Mouse (Mus musculus) CD4-positive helper T cell, adult 2 months (primary cell): ENCODE results near the gene Ahr.
A peak's percentile ranks its signal among the peaks of the same experiment; 100 is the strongest.

ENCODE experiments used
- DNase-seq: peaks from one replicate; pipeline ENCODE4 v3.0.0-alpha.2; 2012; ENCODE audit warnings: low read depth, missing footprints, low spot score

Gene Ahr

DNA sequence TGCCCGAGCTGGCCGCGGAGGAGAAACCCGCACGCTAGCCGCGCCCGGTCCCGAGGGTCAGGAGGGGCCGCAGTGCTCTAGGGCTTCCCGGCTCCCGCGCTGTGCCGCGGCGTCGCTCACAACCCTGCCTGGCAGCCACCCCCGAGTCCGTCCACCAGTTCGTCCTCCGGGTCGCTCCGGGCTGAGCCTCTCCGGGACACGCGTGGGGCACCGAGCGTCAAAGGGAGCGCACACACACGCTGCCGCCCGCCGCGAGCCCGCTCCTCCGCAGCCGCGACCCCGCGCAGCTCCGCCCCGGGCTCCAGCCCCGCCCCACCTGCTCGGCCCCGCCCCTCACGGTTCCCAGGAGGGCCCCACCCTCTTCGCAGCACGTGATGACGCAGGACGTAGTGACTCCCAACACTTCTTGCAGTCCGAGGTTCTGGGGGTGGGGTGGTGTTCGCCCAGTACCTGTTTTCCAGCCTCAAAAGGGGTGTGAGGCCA lies at the start of gene Ahr:
Ahr (minus strand) TSS at position 285 of the 483 bp plus-strand sequence.
- DNase-seq: peak; percentile 84

DNA sequence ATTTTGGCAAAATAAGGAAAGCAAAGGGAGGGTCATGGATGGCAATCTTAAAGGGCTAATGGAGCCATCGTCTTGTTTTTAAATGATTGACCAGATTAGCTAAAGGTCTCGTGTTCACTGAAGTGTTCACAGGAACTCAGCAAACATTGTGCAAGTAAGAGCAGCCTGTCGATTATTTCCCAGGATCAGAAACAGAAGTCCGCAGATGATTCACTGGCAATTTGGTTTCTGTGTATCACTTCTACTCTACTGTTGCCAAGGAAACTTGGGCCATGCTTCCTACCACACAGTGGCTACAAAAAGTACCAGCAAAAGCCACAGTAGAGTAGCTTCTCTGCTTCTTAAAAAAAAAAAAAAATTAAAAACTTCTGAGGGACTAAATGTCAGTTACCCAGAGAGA lies 44.0 kb upstream of the Ahr start:
- DNase-seq: peak; percentile 63

- DNase-seq: peak; percentile 24
Observed at GRCm38 (mm10) chr12:35576107-35576506, 41.3 kb upstream of the Ahr start.

DNA sequence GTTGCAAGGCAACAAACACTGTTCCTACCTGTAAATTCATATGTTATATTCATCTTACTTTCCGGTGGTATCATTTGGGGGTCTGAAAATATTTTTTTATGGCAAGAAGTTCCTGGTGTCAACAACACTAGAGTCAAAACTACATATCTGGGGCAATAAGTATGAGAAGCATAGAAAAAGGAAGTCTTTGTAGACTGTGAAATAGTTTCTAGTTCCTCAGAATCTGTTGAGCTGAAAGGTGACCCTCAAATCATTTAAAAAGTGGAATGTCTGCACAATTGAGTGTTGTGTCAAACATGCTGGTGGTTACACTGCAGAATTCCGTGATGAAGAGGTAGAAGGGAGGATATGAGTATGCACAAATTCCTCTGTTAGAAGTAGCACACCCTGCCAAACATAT lies 38.9 kb upstream of the Ahr start:
- DNase-seq: no peak

- DNase-seq: peak; percentile 54
Observed at GRCm38 (mm10) chr12:35562826-35563225, 28.0 kb upstream of the Ahr start.

- DNase-seq: no peak
Observed at GRCm38 (mm10) chr12:35558868-35559267, 24.0 kb upstream of the Ahr start.

GRCm38 (mm10) chr12:35555925-35556324 lies 21.1 kb upstream of the Ahr start:
- no peak for DNase-seq

DNA sequence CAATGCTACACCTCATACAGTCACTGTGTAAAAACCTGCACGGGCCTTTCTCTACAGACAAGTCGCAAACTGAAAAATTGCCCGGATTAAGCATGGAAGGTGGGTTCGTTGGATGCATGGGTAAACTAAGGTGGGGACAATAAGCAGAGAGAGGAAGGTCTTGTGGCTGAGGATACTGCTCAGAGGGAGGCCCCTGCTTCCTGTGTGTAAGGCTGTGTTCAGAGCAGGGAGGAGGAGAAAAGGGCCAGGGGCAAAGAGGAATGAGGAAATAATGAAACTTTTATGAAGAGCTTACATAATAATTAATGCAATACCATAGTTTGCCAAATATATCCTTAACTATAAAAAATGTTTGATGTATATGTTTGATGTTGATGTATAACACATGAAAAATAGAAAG lies 19.5 kb upstream of the Ahr start:
- DNase-seq: peak; percentile 9

- no peak for DNase-seq
Observed at GRCm38 (mm10) chr12:35553174-35553573, 18.3 kb upstream of the Ahr start.

- no peak for DNase-seq
Observed at GRCm38 (mm10) chr12:35550299-35550698, 15.5 kb upstream of the Ahr start.

DNA sequence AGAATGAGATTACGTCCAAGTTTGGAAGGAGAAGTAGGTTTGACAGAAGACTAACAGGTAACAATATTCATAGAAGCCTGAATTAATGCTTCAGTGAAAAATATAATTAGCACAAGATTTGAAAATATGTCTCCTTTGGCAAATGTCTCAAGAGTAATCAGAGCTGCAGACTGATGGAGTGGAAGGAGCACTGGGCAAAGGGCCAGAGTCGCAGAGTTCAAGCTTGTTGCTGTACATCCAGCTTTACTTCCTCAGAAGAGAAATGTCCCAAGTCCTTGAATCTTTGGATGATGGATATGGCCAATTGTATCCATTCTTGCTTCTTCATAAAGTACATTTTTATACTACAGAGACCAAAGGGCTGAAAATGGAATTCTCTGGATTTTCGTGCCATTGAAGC lies 8.0 kb upstream of the Ahr start:
- DNase-seq: no peak

DNA sequence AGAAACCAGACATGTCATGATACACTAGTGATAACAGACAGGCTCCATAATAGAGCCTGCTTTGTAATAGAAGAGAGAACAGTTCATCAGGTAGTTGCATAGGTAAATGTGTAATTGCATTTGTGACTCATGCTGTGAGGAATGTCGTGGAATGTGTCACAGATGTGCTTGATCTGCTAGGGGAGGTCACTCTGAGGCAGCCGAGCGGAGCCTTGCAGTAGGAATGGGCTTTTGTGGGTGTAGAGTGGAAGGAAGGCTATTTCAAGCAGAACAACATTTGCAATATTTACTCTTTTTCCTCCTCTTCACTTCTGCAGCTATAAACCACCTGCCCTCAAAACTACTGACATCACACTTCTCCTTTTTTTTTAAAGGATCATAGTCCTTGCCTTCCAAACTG lies 4.0 kb upstream of the Ahr start:
- no peak for DNase-seq

DNA sequence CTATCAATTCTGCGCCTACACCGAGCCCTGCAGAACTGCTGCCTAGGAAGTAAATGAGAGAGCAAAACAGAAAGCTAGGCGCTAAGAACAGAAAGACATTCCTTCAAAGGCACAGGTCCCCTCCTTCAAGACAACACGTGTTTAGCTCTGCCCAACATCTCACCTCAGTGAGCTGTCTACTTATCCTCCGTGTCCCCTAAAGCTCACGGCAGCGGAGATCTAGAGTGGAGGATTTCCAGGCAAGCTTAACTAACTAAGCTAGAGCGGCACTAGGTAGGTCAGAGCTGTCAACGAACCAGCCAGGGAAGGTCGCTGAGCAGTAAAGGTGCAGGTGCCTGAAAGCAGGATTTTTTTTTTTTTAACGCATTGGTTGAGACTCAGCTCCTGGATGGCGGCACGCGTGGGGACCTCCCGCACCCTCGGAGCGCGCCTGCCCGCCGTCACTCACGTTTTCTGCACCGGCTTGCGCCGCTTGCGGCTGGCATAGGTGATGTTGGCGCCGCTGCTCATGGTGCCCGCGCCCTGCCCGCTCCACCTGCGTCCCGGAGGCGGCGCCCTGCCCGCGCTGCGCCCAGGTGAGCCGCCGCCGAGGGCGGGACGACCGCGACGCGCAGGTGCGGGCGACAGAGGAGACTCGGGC lies 604 bp downstream of the Ahr start:
- peak; percentile 76 for DNase-seq

DNA sequence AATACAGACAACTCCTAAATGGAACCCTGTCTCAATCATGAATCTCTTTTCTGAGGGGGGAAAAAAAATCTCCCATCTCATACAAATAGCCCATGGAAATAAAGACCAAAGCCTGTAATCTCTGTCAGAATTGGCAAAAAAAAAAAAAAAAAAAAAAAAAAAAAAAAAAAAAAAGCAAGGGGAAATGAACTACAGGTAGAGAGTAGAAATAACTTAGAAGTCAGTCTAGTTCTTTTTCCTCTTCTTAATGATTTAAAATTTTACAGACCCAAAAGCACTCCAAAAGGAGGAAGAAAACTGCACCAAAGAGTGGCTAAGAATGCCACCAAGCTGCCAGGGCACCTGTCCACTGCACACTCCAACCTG lies 1.1 kb downstream of the Ahr start:
- no peak for DNase-seq

- DNase-seq: peak; percentile 16
Observed at GRCm38 (mm10) chr12:35533133-35533532, 1.7 kb downstream of the Ahr start.

GRCm38 (mm10) chr12:35532151-35532550 lies 2.7 kb downstream of the Ahr start:
- peak; percentile 81 for DNase-seq

GRCm38 (mm10) chr12:35530587-35530986 lies 4.3 kb downstream of the Ahr start:
- DNase-seq: no peak

- no peak for DNase-seq
Observed at GRCm38 (mm10) chr12:35527429-35527828, 7.4 kb downstream of the Ahr start.

GRCm38 (mm10) chr12:35522585-35523103 lies 12.2 kb downstream of the Ahr start:
- no peak for DNase-seq

DNA sequence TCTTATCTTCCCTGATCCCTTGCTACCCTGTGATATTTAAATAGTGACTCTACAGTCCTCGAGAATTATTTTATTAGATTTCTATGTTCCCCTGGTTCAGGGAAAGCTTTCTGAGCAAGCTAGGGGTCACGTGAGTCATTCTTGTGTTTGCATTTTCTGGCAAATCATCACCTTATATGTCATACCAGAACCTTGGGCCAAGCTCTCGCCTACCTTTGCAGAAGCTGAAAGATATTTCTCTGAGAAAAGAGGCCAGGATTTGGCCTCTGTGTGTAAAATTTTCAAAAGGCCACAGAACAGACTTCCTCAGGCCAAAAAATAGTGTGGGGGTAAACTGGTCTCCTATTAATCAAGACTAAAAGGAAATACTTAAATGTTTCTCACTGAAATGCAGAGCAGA lies 19.2 kb downstream of the Ahr start:
- DNase-seq: no peak

GRCm38 (mm10) chr12:35514671-35515070 lies 20.2 kb downstream of the Ahr start:
- no peak for DNase-seq

DNA sequence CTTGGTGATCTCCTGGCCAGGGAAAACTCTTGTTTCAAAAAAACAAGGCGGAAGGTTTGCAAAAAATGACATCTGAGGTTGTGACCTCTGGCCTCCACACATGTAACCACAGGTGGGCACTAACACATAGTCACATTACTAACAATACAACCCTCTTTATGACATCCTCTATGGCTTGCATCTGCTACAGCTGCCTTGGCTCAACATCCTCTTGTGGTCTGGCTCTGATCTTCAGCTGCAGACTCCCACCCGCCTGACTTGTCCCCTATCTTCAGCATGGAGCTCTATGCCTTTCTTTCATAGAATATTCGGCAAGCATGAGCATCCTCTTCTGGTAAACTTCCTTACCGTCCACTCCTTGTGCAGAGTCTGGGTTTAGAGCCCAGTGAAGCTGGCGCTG lies 24.1 kb downstream of the Ahr start:
- DNase-seq: no peak

DNA sequence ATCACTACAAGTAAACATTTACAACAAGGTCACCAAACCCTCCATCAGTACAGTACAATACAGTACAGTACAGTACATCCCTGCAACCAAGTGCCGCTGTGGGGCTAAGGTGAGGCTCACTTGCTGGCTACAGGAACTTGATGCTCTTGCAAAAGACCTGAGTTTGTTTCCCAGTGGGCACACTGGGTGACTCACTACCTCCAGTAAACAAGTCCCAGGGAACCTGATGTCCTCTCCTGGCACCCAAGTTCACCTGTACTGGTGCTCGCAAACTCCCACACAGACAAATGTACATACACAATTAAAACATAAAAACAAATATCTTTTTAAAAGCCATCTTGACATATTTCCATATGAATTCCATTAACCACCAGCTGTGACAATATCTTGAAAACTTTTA lies 28.5 kb downstream of the Ahr start:
- no peak for DNase-seq

- no peak for DNase-seq
Observed at GRCm38 (mm10) chr12:35504081-35504480, 30.8 kb downstream of the Ahr start.
